Mouse (Mus musculus) olfactory bulb, adult 2 months (tissue): ENCODE data around the gene Ltf. TPM values are rescaled to one million over a fixed set of nuclear protein-coding genes. Genes with fewer than 3 reads are reported as not detected.
A peak's percentile ranks its signal among the peaks of the same experiment; 100 is the strongest.

Source experiments
- H3K27ac ChIP-seq: fragments of 200-500 bp; 2 replicates; pipeline ENCODE4 v1.5.1; 2012; ENCODE audit warnings: low read depth, low read length; ENCODE audit not compliant: insufficient read depth
- H3K4me1 ChIP-seq: fragments of 200-500 bp; 2 replicates; pipeline ENCODE4 v1.6.1; 2012; ENCODE audit warnings: low read length; ENCODE audit not compliant: control insufficient read depth, insufficient read depth
- H3K4me3 ChIP-seq: fragments of 200-500 bp; 2 replicates; pipeline ENCODE4 v1.5.1; 2012; ENCODE audit warnings: mild to moderate bottlenecking, low read depth, low read length, moderate library complexity; ENCODE audit not compliant: insufficient read depth
- CTCF ChIP-seq: fragments of 200-500 bp; IDR thresholded peaks from 2 replicates; pipeline ENCODE4 v1.5.1; 2012; ENCODE audit warnings: low read depth, mild to moderate bottlenecking, low read length, moderate library complexity; ENCODE audit not compliant: insufficient read depth
- POLR2A ChIP-seq: fragments of 200-500 bp; IDR thresholded peaks from 2 replicates; pipeline ENCODE4 v1.6.1; 2012; ENCODE audit warnings: mild to moderate bottlenecking, low read depth, low read length, moderate library complexity; ENCODE audit not compliant: insufficient read depth
- WGBS: fragments of 180-500 bp; shearing (Covaris S2); methylation state at CpG from one replicate; pipeline ENCODE4 v1.1.7; 2018; 5-methylcytosine and 5-hydroxymethylcytosine counted together
- polyA plus RNA-seq: library from polyadenylated mRNA; stranded (reverse); fragments of >200 nt; gene quantifications from 2 replicates; pipeline ENCODE4 v1.2.4, GENCODE M21; 2012; ENCODE audit warnings: low replicate concordance; ENCODE audit not compliant: missing spikeins, insufficient read depth, insufficient read length

Gene Ltf
- polyA plus RNA-seq, 1 experiment = not detected

GRCm38 (mm10) chr9:111054923-111055322, 35.9 kb downstream of the Ltf start:
- peaks cover 22% of the 10 kb centered on the region for H3K4me1 ChIP-seq
- WGBS = 76% methylated on average over 9 of the region's 9 CpGs
- no peak overlapping the region for H3K27ac ChIP-seq
- TF ChIP-seq CTCF = no peak
- no peak for TF ChIP-seq POLR2A
- H3K4me3 ChIP-seq = no peak overlapping the region

- TF ChIP-seq POLR2A = no peak
- peak overlapping the region; percentile 19; the same call in 1 of the 2 replicates for H3K4me3 ChIP-seq
- H3K4me1 ChIP-seq = peaks cover 22% of the 10 kb centered on the region
- H3K27ac ChIP-seq = no peak overlapping the region
- WGBS = 75% methylated on average over 29 of the region's 29 CpGs
These were observed 36.9 kb downstream of the Ltf start for GRCm38 (mm10) chr9:111055800-111056518.

- Histone ChIP-seq H3K27ac (no peak overlapping the region), H3K4me1 (peaks cover 22% of the 10 kb centered on the region), H3K4me3 (peak overlapping the region; percentile 42)
- TF ChIP-seq CTCF (no peak), POLR2A (no peak)
- 15% methylated on average over 11 of the region's 11 CpGs for WGBS
These were observed 37.4 kb downstream of the Ltf start for GRCm38 (mm10) chr9:111056519-111056797.

- no peak for TF ChIP-seq POLR2A
- no peak for TF ChIP-seq CTCF
- WGBS = 29% methylated on average over 17 of the region's 17 CpGs
These were observed 37.9 kb downstream of the Ltf start, which contains the start of gene Ccrl2 for GRCm38 (mm10) chr9:111056798-111057543. Ccrl2 (minus strand) TSS chr9:111057519.

GRCm38 (mm10) chr9:111057544-111058370, 38.7 kb downstream of the Ltf start:
- H3K4me1 ChIP-seq = peaks cover 22% of the 10 kb centered on the region
- 70% methylated on average over 14 of the region's 14 CpGs for WGBS
- H3K27ac ChIP-seq = no peak overlapping the region
- TF ChIP-seq CTCF (no peak), POLR2A (no peak)
- no peak overlapping the region for H3K4me3 ChIP-seq

More at GRCm38 (mm10) chr9:111056798-111057543, 37.9 kb downstream of the Ltf start, which contains the start of gene Ccrl2:
- Histone ChIP-seq H3K4me1 (peaks cover 22% of the 10 kb centered on the region), H3K4me3 (peak within 1 kb of the TSS; percentile 42), H3K27ac (no peak within 1 kb of the TSS)

GRCm38 (mm10) chr9:111058943-111059556, 40.0 kb downstream of the Ltf start:
- TF ChIP-seq POLR2A (no peak), CTCF (no peak)
- H3K27ac ChIP-seq = no peak overlapping the region
- WGBS = 88% methylated on average over 10 of the region's 10 CpGs
- H3K4me1 ChIP-seq = peaks cover 22% of the 10 kb centered on the region
- H3K4me3 ChIP-seq = no peak overlapping the region

- TF ChIP-seq CTCF (no peak), POLR2A (no peak)
- H3K27ac ChIP-seq = no peak overlapping the region
- no peak overlapping the region for H3K4me3 ChIP-seq
- 92% methylated on average over 5 of the region's 5 CpGs for WGBS
- H3K4me1 ChIP-seq = no peaks in the 10 kb centered on the region
These were observed 43.8 kb downstream of the Ltf start for GRCm38 (mm10) chr9:111062840-111063239.

GRCm38 (mm10) chr9:111067052-111067451, 48.0 kb downstream of the Ltf start:
- Histone ChIP-seq H3K4me3 (no peak overlapping the region), H3K27ac (no peak overlapping the region), H3K4me1 (no peaks in the 10 kb centered on the region)
- 91% methylated on average over 4 of the region's 4 CpGs for WGBS
- TF ChIP-seq CTCF (no peak), POLR2A (no peak)
